Mouse (Mus musculus): Measurements from ENCODE around the gene Mlh3.
"Not testable (repeated sequence)": the region's sequence is repeated elsewhere in the genome, so short reads cannot be mapped to it uniquely, and the experiment has no call there.

- not testable (repeated sequence) for TF ChIP-seq CTCF (IDR thresholded peaks at IDR 0.05; ENCODE audit: low read depth, low read length); GATA1 (IDR thresholded peaks at IDR 0.05; ENCODE audit: borderline replicate concordance, low read length); TAL1 (conservative IDR thresholded peaks at IDR 0.05; ENCODE audit: low read depth, low read length); GATA2 (IDR thresholded peaks at IDR 0.05; ENCODE audit: borderline replicate concordance, low read depth, low read length); POLR2AphosphoS5 (IDR thresholded peaks at IDR 0.05; ENCODE audit: insufficient replicate concordance, low read depth, low read length)
These were observed 11.4 kb upstream of the Mlh3 start for GRCm38 (mm10) chr12:85281756-85282155.

Data from G1E (cell line).